Mouse (Mus musculus) kidney, adult 18-20 months (tissue): Measurements from ENCODE around the gene Alox5ap.

ENCODE experiments used
- DNase-seq: peaks from one replicate; pipeline ENCODE4 v3.0.0; 2021

Alox5ap gene

DNA sequence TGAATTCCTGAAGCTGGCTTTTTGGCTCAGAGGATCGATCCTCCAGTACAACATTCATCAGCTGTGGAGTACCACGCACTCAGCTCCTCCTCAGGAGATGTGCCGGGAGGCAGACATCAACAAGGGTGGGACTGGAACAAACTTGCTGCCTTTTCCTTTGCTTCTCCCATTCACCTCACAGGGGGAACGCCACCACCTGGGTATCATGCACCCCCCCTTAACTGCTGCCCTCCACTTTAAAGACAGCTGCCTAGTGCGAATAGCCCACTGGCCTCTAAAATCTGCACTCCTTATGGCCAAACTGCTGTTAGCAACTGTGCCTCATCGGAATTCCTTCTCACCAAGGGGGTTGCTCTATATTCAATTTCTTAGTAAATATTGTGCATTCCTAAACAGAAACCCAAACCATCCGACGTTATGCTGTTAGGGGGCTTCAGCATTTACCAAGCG is 55.3 kb downstream of the Alox5ap start:
- DNase-seq, result no peak

GRCm38 (mm10) chr5:149320534-149321482 is 56.2 kb downstream of the Alox5ap start:
- peak; percentile 79 for DNase-seq

DNA sequence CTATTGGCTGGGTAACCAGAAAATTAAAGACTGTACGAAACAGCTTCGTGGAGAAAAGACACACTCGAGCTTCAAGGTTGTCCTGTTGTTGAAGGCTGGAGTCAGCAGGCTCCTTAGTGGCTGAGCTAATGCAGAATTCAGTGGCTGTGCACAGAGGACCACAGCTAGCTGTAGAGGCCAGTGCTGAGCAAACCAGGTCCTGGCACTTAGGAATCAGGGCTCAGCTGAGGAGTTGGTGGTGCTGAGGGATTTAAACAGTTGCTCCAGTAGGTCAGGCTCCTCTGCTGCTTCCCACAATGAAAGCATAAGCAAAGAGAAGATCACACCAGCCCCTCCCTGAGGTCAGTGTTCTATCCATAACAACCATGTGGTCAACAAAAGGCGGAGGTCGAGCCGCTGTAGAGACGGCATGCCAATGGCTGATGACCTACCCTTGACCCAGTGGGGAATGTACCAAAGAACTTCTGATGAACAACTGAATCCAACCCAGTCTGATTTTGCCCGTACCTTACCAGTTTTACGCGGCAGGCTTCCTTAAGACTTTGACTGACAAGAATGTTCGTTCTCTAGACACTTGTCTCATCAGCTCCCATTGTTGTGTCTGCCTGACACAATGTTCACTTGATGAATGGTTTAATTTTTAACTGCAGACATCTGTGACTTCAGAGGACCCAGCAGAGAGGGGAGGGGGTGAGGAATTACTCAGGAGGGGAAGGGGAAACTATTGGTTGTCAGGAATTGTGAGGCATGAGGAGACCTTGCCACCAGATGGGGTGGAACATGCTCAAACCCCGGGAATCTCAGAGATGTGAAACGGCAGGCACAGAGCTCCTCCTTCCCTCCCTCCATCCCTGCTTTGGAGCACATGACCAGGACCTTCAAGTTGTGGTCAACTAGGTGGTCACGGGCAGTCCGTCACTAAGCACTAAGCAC is 57.6 kb downstream of the Alox5ap start:
- peak; percentile 62 for DNase-seq

- DNase-seq, result peak; percentile 86
These were observed 58.5 kb downstream of the Alox5ap start for GRCm38 (mm10) chr5:149322938-149323553.

- DNase-seq, result no peak
These were observed 60.2 kb downstream of the Alox5ap start for GRCm38 (mm10) chr5:149324739-149325138.

DNA sequence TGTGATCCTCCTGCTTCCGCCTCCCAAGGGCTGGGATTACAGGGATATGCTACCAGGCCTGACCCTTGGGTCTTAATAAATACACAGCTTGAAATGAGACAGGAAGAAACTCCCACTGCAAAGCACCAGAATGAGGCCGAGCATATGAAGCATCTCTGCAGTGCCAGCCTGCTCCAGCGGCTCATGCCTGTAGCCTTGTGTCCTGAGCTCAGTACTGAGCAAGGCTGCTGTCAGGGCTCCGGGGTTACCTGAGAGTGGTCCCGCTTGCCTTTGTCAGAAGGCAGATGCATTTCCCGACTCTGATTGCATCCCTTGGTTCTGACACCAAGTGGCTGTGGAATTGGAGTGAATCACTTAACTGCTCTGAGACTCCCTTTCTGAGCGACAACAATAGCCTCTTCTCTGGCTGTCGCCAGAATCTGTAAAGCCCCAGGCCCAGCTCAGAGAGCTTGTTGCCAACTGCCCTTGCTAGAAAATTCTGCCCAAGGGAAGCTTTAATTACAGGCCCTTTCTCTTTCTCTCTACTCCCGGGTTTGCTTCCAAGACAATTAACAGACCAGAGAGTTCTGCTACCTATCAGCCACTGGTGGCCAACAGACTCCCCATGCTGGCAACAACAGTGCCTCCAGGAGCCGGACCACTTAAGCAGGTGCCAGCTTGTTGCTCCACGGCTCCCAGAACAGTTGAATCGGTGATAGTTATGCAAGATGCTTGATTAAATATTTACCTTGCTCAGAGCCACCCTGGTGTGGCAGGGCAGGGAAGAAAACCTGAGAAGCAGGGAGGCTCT is 64.7 kb downstream of the Alox5ap start:
- DNase-seq, result peak; percentile 65

DNA sequence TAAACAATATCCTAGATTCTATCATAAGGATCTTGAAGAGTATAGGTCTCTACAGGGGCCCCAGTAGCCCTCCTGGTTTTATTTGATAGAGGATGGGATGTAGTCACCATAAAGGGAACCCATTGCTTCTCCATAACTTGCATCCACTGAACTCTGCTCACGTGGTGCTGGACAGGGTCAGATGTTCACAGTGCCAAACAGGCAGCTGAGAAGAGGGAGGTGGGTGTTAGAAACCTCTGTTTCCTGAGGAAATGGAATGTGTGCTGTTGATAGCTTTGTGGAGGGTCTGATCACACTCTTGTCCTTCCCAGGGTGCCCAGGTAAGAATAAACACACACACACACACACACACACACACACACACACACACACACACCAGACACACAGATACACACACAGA is 66.0 kb downstream of the Alox5ap start:
- peak; percentile 25 for DNase-seq

DNA sequence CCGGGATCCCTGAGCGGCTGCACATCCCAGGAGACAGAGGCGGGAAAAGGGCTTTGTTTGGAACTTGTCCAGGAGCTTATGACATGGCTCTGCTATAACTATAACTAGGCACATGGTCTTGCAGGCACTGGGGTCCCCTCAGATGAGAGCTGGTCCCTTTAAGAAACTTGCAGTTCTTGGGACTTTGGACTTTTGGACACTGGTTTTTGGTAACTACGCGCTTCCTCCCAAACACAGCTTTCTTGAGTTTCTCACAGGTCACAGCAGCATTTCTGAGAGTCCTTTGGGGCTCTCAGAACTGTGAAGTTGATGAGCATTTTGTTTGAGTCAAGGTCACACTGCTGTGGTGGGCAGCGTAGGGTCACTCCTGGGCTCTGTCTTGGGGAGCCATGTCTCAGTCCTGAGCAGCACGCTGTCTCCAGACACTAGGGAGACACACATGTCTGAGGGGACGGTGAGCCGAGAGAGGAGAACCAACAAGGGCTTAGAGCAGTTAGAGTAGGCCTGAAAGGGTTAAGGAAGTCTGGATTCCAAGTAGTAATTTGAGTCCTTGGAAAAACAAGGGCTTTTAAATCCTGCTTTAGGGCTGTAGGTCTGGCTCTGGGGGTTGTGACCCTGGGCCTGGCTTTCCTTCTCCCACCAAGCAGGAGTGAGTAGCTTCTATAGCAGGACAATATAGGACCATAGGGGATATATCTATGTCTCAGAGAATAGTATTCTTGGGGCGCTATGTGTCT is 67.0 kb downstream of the Alox5ap start:
- peak; percentile 63 for DNase-seq

DNA sequence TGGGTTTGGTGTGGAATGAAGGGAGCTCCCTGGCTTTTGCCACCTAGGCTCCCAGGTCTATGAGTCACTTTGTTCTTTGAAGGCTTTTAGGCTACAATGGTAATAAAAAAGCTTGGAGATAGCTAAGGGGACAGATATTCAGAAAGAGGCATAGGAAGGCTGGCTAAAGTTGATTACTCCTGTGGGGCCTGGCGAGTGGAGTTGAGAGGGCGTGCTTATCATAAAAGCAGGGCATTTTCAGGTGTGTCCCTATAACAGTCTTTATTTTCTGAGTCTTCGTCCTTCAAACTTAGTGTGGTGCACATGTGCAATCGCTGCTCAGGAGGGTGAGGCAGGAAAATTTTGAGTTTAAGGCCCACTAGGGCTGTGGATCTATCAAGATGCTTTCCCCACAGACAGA is 68.2 kb downstream of the Alox5ap start:
- no peak for DNase-seq

GRCm38 (mm10) chr5:149333941-149334698 is 69.6 kb downstream of the Alox5ap start:
- no peak for DNase-seq

DNA sequence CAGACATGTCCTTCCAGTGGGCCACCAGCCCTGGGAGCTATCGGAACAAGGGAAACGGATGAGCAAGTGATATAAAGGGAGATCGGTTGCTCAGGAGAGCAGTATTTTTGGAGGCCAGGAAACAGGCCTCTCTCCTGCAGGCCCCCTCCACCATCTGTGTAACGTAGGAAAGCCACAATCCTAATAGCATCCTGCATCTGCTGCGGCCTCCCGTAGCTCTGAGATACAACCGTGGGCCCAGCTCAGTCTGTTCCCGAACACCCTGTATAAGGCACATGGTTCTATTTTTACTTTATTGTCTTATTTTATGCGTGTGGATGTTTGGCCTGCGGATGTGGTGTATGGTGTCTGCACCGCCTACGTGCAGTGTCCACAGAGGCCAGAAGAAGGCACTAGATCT is 70.4 kb downstream of the Alox5ap start:
- DNase-seq, result no peak

DNA sequence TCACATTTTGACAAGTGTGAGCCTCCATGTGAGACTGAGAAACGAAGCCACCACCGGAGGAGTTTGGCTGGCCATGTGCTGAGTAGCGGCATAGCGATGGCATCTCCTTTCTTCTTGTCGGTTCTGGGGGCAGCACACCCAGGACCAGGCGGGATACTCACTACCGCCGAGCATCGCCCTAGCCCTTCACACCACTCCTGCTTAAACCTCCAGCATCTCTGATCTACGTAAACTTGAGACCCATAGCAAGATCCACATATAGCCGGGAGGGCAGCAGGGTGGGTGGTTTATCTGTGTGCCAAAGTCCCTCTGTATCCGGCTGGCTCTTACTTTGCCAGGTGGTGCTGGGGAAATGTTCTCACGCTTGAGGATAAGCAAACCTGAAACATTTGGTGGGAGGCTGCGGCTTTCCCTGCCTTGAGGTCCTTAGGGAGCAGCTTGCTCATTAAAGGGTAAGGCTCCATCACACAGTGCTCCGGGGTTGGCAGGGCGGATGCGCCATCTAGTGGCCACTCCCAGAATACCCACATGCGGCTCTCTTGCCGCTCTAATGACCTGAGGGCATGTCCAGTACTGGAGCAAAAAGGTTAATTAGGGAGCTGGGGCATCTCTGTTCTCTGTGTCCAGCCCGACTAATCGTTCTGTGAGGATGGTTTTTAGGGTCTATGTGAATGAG is 71.1 kb downstream of the Alox5ap start:
- peak; percentile 89 for DNase-seq

GRCm38 (mm10) chr5:149337148-149337547 is 72.6 kb downstream of the Alox5ap start:
- no peak for DNase-seq
